Mouse (Mus musculus) hindbrain, embryonic 11.5 days (tissue): ENCODE results near the gene Cx3cl1. TPM values are rescaled to one million over a fixed set of nuclear protein-coding genes. Genes with fewer than 3 reads are reported as not detected.
A peak's percentile ranks its signal among the peaks of the same experiment; 100 is the strongest.

Source experiments
- ATAC-seq: fragments of 200-750 bp; cut with Nextera tagmentation; 2 replicates; pipeline ENCODE4 v1.8.0; 2017; ENCODE audit warnings: mild to moderate bottlenecking, moderate TSS enrichment, moderate library complexity; ENCODE audit not compliant: low FRiP score
- DNase-seq: peaks from one replicate; pipeline ENCODE4 v3.0.0-alpha.2; 2015; ENCODE audit warnings: low spot score
- H3K27ac ChIP-seq: fragments of 300-500 bp; sonication (generic); 2 replicates; pipeline ENCODE4 v1.5.1; 2014; ENCODE audit warnings: mild to moderate bottlenecking, low read depth, low read length
- H3K27me3 ChIP-seq: fragments of 300-500 bp; sonication (generic); 2 replicates; pipeline ENCODE4 v1.6.1; 2014; ENCODE audit warnings: mild to moderate bottlenecking, low read length, moderate library complexity, mixed read lengths; ENCODE audit not compliant: control insufficient read depth, insufficient read depth
- H3K36me3 ChIP-seq: fragments of 300-500 bp; sonication (generic); 2 replicates; pipeline ENCODE4 v1.6.1; 2014; ENCODE audit warnings: mild to moderate bottlenecking, low read length, moderate library complexity, mixed read lengths; ENCODE audit not compliant: control insufficient read depth, insufficient read depth
- H3K4me1 ChIP-seq: fragments of 300-500 bp; sonication (generic); replicated peaks from 2 replicates; pipeline ENCODE4 v1.6.1; 2014; ENCODE audit warnings: low read length, mixed read lengths; ENCODE audit not compliant: control insufficient read depth, insufficient read depth
- H3K4me2 ChIP-seq: fragments of 300-500 bp; sonication (generic); replicated peaks from 2 replicates; pipeline ENCODE4 v1.6.1; 2014; ENCODE audit warnings: mild to moderate bottlenecking, low read depth, low read length
- H3K4me3 ChIP-seq: fragments of 300-500 bp; sonication (generic); 2 replicates; pipeline ENCODE4 v1.5.1; 2014; ENCODE audit warnings: low read depth, low read length
- H3K9ac ChIP-seq: fragments of 300-500 bp; sonication (generic); 2 replicates; pipeline ENCODE4 v1.6.1; 2014; ENCODE audit warnings: low read depth, low read length
- H3K9me3 ChIP-seq: fragments of 300-500 bp; sonication (generic); 2 replicates; pipeline ENCODE4 v1.6.1; 2016; ENCODE audit warnings: low read length; ENCODE audit not compliant: control insufficient read depth
- WGBS: fragments of 180-500 bp; shearing (Covaris S2); extraction: QIAGEN DNeasy Blood & Tissue Kit; methylation state at CpG from one replicate; pipeline ENCODE4 v1.1.7; 2014; 5-methylcytosine and 5-hydroxymethylcytosine counted together
- polyA plus RNA-seq: library from polyadenylated mRNA; unstranded; fragments of >200 nt; fragmentation: Nextera tagmentation; extraction: Ambion mirVana; gene quantifications from 2 replicates; pipeline ENCODE4 v1.2.1, GENCODE M21; 2014

The Cx3cl1 gene
- polyA plus RNA-seq, 1 experiment from 2014 or later = 10.9 TPM

- no peaks in the 10 kb centered on the region for H3K27me3 ChIP-seq
- ATAC-seq (no peak), DNase-seq (no peak)
- no peaks in the 10 kb centered on the region for H3K4me1 ChIP-seq
- no peaks in the 10 kb centered on the region for H3K36me3 ChIP-seq
- WGBS = 92% methylated on average over 11 of the region's 11 CpGs
- no peak overlapping the region for H3K4me2 ChIP-seq
- H3K27ac ChIP-seq = no peak overlapping the region
- no peaks in the 10 kb centered on the region for H3K9me3 ChIP-seq
- H3K4me3 ChIP-seq = no peak overlapping the region
- no peak overlapping the region for H3K9ac ChIP-seq
Measured at GRCm38 (mm10) chr8:94817933-94818332, 46.1 kb downstream of the Cx3cl1 start.

- H3K9me3 ChIP-seq = no peaks in the 10 kb centered on the region
- no peaks in the 10 kb centered on the region for H3K4me1 ChIP-seq
- ATAC-seq (no peak), DNase-seq (no peak)
- H3K27me3 ChIP-seq = no peaks in the 10 kb centered on the region
- H3K4me2 ChIP-seq = no peak overlapping the region
- WGBS = 74% methylated on average over 6 of the region's 6 CpGs
- H3K27ac ChIP-seq = no peak overlapping the region
- H3K4me3 ChIP-seq = no peak overlapping the region
- H3K9ac ChIP-seq = no peak overlapping the region
- no peaks in the 10 kb centered on the region for H3K36me3 ChIP-seq
Measured at GRCm38 (mm10) chr8:94819671-94820179, 47.9 kb downstream of the Cx3cl1 start.

- H3K9me3 ChIP-seq = no peaks in the 10 kb centered on the region
- no peak overlapping the region for H3K9ac ChIP-seq
- H3K4me2 ChIP-seq = no peak overlapping the region
- no peaks in the 10 kb centered on the region for H3K36me3 ChIP-seq
- no peak overlapping the region for H3K4me3 ChIP-seq
- WGBS = 92% methylated on average over 7 of the region's 7 CpGs
- DNase-seq (no peak), ATAC-seq (no peak)
- H3K4me1 ChIP-seq = no peaks in the 10 kb centered on the region
- H3K27ac ChIP-seq = no peak overlapping the region
- H3K27me3 ChIP-seq = no peaks in the 10 kb centered on the region
Measured at GRCm38 (mm10) chr8:94820553-94820952, 48.7 kb downstream of the Cx3cl1 start.

- Histone ChIP-seq H3K4me2 (no peak overlapping the region), H3K36me3 (no peaks in the 10 kb centered on the region), H3K4me1 (no peaks in the 10 kb centered on the region), H3K27ac (no peak overlapping the region), H3K4me3 (no peak overlapping the region), H3K9me3 (no peaks in the 10 kb centered on the region), H3K27me3 (no peaks in the 10 kb centered on the region), H3K9ac (no peak overlapping the region)
- WGBS = 93% methylated on average over 2 of the region's 2 CpGs
- DNase-seq = no peak
- no peak for ATAC-seq
Measured at GRCm38 (mm10) chr8:94821381-94821780, 49.6 kb downstream of the Cx3cl1 start.

- no peak overlapping the region for H3K4me2 ChIP-seq
- no peaks in the 10 kb centered on the region for H3K36me3 ChIP-seq
- no peak overlapping the region for H3K27ac ChIP-seq
- H3K27me3 ChIP-seq = no peaks in the 10 kb centered on the region
- no peaks in the 10 kb centered on the region for H3K9me3 ChIP-seq
- H3K4me3 ChIP-seq = no peak overlapping the region
- H3K9ac ChIP-seq = no peak overlapping the region
- WGBS = 83% methylated on average over 23 of the region's 23 CpGs
- ATAC-seq = peak; percentile 27; the same call in 1 of the 2 replicates
- peak; percentile 66 for DNase-seq
- H3K4me1 ChIP-seq = no peaks in the 10 kb centered on the region
Measured at GRCm38 (mm10) chr8:94822637-94823560, 51.1 kb downstream of the Cx3cl1 start.

GRCm38 (mm10) chr8:94825170-94825569 is 53.4 kb downstream of the Cx3cl1 start:
- H3K36me3 ChIP-seq = no peaks in the 10 kb centered on the region; the same call in 1 of the 2 replicates
- no peak overlapping the region for H3K27ac ChIP-seq
- no peaks in the 10 kb centered on the region for H3K27me3 ChIP-seq
- no peaks in the 10 kb centered on the region for H3K4me1 ChIP-seq
- 93% methylated on average over 6 of the region's 6 CpGs for WGBS
- no peak overlapping the region for H3K4me2 ChIP-seq
- ATAC-seq = no peak
- H3K9ac ChIP-seq = no peak overlapping the region
- H3K4me3 ChIP-seq = no peak overlapping the region
- DNase-seq = no peak
- no peaks in the 10 kb centered on the region for H3K9me3 ChIP-seq

- 92% methylated on average over 5 of the region's 5 CpGs for WGBS
- Histone ChIP-seq H3K9ac (no peak overlapping the region), H3K4me2 (no peak overlapping the region), H3K4me3 (no peak overlapping the region), H3K27ac (no peak overlapping the region), H3K36me3 (peaks cover 2% of the 10 kb centered on the region; the same call in 1 of the 2 replicates), H3K27me3 (no peaks in the 10 kb centered on the region), H3K4me1 (no peaks in the 10 kb centered on the region), H3K9me3 (no peaks in the 10 kb centered on the region)
- DNase-seq = no peak
- ATAC-seq = no peak
Measured at GRCm38 (mm10) chr8:94826210-94826609, 54.4 kb downstream of the Cx3cl1 start.

- H3K27me3 ChIP-seq = no peaks in the 10 kb centered on the region
- H3K9ac ChIP-seq = no peak overlapping the region
- DNase-seq = no peak
- no peaks in the 10 kb centered on the region for H3K4me1 ChIP-seq
- no peak for ATAC-seq
- H3K9me3 ChIP-seq = no peaks in the 10 kb centered on the region
- H3K4me3 ChIP-seq = no peak overlapping the region
- H3K36me3 ChIP-seq = peaks cover 4% of the 10 kb centered on the region; the same call in 1 of the 2 replicates
- H3K27ac ChIP-seq = no peak overlapping the region
- no peak overlapping the region for H3K4me2 ChIP-seq
- WGBS = 89% methylated on average over 6 of the region's 6 CpGs
Measured at GRCm38 (mm10) chr8:94828284-94828683, 56.5 kb downstream of the Cx3cl1 start.
